Mouse (Mus musculus) kidney, postnatal 25 days (tissue): ENCODE results near the gene Rhbdd2.
A peak's percentile ranks its signal among the peaks of the same experiment; 100 is the strongest.

Experiments used
- DNase-seq, 2 experiments: peaks; one replicate each; pipeline ENCODE4 v3.0.0; 2021; ENCODE audit warnings: mixed read lengths in 2 of 2

Rhbdd2 gene

DNA sequence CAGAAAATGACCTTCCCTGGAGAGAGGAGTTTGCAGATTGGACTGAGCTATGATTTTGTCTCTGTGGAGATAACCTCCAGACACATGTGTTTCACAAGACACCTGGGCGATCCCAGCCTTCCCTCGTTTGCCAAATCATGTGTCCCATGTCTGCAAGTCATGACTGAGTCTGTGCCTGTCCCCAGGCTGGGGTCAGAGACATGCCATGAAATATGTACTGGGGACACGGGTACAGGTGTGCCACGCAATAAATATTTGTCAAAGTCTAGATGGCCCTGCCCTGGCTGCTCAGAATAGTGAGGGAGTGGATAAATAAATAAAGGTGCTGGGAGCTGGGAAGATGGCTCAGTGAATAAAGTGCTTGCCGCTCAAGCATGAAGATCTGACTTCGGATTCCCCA lies 13.6 kb downstream of the Rhbdd2 start:
- no peak for DNase-seq

DNA sequence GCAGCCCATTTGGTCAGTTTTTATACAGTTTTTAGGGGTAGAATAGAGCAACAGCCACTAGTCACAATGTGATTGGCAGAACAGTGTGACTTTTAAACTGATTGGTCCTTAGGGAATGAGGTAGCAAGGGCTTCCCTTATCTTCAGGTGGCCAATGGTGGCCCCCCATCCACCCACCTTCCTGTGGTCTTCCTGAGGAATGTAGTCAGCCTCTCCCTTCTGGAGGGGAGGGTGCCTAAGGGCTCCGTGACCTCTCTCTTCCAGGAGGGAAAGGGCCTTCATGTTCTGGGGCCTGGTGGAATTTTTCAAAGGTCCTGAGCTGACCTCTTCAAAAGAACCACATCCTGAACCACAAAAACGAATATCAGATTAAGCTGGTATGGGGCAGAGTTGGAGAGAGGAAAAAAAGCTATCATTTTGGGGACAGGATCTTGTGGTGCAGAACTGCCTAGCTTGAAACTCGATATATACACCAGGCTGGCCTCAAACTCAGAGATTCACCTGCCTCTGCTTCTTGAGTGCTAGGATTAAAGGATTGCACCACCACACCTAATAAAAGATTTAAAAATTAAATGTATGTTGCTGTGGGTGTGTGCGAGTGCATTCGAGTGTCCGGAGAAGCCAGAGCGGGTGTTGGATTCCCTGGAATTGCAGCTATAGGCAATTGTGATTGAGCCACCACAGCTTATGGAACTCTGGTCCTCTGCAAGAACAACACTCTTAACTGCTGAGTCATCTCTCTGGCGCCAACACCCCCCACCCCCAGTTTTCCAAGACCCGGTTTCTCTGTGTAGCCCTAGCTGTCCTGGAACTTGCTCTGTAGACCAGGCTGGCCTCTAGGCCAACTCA lies 16.3 kb downstream of the Rhbdd2 start:
- no peak for DNase-seq

DNA sequence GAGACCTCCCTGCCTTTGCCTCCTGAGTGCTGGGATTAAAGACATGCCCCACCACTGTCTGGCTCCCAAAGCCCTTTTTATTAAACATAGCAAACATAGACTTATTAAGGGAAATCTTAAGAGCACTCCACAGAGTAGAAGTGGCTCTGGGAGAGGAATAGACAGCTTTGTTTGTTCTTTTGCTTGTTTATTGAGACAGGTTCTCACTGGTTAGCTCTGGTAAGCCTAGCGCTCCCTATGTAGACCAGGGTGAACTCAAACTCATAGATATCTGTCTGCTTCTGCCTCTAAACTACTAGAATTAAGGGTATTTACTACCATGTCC lies 16.9 kb downstream of the Rhbdd2 start:
- DNase-seq: no peak

DNA sequence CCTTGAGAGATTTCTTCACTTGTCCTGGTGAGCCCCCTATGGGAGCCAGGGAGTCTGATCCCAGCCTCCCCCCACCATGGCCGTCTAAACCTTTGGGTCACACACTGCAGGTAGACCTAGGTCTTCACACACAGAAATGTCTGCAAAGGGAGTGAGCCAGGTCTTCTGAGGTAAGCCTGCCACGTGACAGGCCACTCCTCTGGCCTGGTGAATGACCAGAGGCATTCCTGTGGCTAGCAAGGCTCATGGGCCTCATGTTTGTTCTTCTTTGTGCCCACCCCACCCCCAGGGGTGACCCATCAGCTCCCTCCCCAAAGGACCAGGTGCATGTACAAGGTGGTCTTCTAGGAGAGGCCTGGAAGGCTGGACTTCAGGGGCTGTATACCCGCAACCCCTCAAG lies 19.1 kb downstream of the Rhbdd2 start:
- DNase-seq: no peak

DNA sequence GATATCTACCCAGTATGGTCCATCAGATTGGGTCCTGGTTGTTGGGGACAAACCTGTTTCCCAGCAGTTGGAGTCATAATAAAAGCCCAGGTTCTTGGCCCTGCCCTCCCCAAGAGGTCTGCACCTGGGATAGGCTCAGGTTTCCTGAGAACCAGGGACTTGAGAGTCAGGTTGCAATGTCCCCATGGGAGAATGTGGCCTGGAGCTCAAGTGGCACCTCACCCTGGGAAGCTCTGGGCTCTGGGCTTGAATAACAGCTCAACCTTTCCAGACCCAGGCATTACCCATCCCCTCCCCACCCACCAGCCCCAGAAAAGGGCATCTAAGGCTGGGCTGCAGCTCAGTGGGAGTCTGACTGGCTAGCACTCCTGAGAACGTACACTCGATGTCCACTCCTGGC lies 20.8 kb downstream of the Rhbdd2 start:
- no peak for DNase-seq

DNA sequence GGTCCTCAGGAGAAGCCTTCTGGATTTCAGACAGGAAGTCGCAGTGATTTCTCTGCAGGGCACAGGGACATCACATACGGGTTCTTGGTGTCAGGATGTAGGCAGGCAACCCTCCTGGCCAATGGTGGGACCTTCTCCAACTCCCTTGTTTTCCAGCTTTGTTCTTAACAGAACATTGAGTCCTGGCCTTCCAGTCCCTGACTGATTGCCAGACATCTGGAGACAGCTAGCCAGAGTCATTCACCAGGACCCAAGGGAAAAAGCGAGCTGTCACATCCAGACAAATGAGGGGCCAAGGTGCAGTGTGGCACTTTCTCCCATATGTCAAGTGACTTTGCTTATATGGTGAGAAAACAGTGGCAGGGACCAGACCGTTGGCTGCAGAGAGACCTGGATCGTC lies 23.6 kb downstream of the Rhbdd2 start:
- DNase-seq: no peak

DNA sequence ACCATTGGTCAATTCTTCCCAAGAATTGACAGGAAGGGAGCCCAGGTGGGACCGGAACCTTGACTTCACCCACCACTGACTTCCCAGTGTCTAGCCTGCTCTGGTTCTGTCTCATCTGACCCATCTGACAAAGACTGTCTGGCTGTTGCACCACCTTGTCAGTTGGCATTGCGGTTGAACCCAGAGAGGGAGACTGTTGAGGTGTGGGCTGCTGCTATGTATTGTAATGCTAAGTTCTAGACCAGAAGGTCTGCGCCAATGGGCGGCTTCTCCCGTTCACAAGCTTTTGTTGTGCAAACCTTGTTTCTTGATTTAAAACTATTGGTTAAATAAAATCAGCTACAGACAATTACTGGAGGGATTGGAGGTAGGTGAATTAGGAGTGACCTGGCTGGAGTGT lies 24.7 kb downstream of the Rhbdd2 start:
- DNase-seq: no peak

DNA sequence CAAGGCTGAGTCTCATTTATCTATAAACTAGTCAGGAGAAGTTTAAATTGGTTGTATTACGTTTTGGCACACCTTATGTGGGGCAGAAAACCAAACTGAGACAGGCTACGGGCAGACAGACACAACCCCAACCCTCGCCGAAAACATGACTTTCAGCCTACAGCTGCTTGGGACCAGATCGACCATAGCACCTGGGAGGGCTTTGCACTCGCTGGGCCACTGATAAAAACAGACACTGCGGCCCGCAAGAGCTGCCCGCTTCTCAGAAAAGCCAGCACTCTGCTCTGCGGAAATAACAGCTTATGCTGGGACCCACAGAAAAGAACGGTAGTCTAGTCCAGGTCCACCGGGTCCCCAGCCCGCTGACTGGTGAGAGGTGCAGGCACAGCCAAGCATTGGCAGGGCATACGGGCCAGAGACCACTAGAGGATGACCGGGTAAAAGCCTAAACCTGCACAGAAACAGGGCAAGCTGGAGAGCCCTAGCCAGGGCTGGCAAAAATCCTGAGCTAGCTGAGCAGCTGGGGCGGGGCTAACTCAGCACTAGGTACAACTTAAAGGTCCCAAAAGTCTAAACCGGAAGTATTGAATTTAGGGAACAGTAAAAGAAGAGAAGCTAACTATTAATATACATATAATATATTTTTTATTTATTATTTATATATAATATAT lies 25.4 kb downstream of the Rhbdd2 start:
- DNase-seq: peak; percentile 43 to 72

DNA sequence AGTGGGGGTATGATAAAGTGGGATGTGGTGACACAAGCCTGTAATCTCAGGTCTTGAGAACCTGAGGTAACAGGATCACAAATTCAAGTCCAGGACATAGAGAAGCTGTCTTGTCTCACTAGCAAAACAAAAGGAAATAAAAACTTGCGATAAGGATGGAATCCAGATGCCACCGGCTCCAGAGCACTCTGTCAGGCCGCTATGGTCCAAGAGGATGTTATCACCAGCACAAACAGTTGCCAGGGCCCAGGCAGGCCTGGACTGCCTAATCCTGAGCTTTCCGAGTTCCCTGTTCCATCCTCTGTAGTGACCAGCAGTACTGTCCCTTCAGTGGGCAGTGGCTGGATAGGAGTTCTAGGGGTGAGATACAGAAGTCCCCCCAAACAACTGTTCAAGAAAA lies 27.5 kb downstream of the Rhbdd2 start:
- DNase-seq: no peak

DNA sequence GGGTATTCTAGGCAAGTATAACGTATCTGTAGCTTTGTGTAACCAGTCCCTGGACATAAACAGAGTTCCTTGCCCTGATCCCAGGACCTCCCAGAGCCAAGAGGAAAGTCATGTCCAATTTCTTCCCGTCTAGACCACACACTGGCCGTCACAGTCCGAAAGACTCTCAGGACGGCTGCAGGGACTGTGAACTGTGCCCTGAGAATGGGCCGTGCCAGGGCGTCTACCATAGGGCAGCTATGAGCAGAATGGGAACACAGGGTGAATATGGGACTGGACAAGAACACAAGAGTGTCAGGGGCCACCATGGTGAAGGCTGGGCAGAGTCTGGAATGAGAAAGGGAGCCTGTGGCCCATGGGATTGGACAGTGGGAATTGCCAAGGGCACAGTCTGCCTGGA lies 28.1 kb downstream of the Rhbdd2 start:
- peak in 1 of 2 experiments; percentile 70 for DNase-seq

DNA sequence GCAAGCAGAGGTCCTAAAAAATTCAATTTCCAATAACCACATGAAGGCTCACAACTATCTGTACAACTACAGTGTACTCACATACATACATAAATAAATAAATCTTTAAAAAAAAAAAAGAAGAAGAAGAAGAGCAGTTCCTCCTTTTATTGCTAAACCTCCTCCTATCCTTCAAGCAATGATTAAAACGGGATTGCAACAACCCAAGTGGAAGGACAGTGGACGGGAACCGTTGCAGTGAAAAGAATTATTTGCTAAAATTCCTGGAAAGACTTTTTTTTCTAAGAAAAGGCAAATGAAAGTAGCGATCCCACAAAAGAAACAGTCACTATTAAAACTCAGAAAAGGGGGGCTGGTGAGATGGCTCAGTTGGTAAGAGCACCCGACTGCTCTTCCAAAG lies 34.5 kb downstream of the Rhbdd2 start:
- DNase-seq: no peak

DNA sequence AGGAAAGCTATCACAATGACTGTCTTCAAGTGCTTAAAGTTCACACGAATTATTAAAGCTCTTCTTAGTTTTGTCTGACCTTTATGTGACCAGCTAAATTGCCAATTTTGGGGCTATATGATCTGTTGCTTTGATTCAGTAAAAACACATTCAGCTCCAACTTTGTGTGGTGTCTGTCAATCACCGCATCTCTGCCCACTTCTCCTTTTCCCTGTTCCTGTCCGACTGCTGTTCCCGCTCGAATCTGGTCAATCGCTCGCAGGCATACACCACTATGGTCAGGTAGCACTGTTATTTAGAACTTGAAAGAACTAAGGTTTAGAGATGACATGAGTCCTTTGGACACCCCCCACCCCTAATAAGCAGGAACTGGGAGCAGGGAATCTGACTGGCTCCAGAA lies 35.7 kb downstream of the Rhbdd2 start:
- no peak for DNase-seq

DNA sequence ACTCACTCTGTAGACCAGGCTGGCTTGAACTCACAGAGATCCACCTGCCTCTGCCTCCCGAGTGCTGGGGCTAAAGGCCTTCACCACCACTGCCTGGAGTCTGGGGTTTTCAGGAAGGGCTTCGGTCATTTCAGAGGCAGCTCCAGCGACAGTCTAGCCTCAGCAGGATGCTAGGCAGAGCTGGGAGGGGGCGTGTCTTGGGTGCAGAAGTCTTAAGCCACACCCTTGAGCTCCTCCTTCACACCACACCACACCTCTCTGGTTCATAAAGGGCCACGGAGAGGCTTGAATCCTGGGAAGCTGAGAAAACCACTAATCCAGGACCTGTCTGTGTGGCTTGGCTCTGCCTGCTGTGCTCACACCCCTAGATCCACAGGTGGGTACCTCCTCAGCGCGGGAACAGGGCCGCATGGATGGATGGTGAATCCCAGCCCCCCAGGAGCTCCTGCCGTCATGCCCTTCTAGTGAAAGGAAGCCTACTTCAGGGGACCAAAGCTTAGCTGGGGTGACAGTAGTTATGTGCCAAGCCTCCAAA lies 37.4 kb downstream of the Rhbdd2 start, which contains the start of gene Por:
TSS of gene Por (plus strand) at position 293 of the 535 bp plus-strand sequence.
- peak; percentile 34 to 60 for DNase-seq

DNA sequence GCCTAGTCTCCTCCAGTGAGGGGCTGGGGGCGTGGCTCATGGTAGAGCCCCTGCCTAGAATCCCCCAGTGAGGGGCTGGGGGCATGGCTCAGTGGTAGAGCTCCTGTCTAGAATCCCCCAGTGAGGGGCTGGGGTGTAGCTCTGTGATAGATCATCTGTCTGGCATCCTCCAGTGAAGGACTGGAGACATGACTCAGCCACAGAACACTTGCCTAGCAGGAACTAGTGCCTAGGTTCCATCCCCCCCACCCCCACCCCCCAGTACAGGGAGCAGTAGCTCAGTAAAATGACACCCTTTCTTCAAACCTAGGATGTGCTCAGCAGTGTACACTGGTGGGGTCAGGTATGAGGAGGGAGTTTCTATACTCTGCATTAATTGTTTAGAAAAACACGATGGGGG lies 38.5 kb downstream of the Rhbdd2 start:
- no peak for DNase-seq

DNA sequence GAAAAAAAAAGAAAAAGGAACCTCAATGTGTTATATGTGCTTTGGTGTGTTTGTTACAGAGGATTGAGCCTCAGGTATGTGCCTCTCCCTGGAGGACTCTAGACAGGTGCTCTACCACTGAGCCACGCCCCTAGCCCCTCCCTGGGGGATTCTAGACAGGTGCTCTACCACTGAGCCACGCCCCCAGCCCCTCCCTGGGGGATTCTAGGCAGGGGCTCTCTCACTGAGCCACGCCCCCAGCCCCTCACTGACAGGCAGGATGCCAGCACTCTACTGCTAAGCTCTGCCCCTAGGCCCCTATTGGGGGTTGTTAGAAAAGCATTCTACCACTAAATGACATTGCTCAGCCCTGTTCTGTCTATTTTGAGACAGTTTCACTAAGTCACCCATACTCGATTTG lies 40.1 kb downstream of the Rhbdd2 start:
- DNase-seq: no peak

DNA sequence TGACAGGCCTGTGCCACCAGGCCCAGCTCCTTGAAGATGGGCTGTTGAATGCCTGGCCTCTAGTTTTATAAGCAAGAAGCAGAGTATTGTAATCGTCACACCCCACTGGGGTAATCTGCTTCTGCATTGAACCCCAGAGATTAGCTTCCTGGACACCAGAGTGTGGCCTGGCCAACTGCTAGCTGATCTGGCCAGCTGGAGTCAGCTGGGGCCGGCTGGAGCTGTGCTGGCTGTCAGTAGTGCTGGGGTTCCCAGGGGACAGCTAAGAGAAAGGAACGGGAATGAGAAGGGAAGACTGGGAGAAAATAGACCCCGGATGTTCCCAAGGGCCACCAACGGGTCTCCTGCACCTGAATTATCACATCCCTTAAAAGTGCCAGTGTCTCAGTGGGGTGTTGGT lies 40.6 kb downstream of the Rhbdd2 start:
- DNase-seq: peak; percentile 45 to 69

DNA sequence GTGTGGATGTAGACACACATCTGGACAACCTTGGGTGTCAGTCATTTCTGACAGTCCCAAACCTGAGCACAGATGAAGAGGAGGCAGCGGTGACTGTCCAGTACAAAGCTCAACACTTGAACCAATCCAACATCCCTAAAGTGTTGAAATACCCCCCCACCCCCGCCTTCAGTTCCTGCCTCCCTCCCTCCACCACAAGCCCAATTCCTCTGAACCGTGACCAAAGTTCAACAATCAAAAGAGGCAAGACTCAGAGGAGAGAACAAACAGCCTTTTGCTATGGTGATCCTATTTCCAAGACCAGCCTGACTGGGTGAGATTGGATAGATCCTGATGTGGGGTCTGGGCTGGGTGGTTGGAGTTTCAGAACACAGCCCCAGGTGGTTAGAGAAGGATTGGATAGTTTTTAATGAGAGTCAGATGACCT lies 41.9 kb downstream of the Rhbdd2 start:
- DNase-seq: peak; percentile 63 to 82

DNA sequence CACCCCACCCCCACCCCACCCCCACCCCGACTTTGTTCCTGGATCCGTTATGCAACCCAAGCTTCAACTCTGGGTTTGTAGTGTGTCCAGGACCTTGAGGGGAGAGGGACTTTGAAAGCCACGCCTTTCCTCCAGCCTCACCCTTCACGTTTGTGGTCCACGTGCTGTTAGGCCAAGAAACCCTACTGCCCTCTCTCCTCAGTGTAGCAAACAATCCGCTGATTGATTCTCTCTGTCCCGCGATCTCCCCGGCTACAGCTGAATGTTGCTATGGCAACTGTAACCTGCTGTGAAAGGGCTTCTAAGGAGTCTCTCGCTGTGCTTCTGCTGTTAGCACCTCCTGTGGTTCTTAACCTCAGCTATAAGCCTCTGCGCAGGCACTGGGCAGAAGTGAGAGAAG lies 42.4 kb downstream of the Rhbdd2 start:
- DNase-seq: peak; percentile 93 to 97

DNA sequence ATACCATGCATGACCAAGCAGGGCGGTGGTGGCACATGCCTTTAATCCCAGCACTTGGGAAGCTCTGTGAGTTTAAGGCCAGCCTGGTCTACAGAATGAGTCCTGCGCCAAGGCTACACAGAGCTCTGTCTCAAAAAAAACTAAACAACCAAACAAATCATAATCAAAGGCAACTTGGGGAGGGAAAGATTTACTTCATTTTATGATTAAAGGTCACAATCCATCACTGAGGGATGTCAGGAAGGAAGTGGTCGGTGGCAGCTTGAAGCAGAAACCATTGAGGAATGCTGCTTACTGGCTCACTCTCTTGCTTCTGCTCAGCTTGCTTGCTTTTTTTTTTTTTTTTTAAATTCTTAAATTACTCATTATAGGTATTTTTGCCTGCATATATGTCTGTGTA lies 44.3 kb downstream of the Rhbdd2 start:
- no peak for DNase-seq

DNA sequence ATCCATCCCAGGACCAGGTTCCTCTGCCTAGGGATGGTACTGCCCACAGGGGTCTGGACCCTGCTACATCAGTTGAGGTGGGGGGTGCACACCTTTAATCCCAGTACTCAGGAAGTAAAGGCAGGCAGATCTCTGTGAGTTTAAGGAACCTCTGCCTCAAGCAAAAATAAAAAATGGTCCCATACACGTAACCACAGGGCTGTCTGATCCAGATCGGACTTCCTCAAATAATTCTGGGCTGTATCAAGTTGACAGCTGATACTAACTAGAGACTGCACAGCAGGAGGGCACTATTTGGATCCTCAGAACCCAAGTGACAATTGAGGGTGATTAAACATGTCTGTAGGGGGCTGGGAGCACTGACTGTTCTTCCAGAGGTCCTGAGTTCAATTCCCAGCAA lies 44.8 kb downstream of the Rhbdd2 start:
- DNase-seq: no peak

DNA sequence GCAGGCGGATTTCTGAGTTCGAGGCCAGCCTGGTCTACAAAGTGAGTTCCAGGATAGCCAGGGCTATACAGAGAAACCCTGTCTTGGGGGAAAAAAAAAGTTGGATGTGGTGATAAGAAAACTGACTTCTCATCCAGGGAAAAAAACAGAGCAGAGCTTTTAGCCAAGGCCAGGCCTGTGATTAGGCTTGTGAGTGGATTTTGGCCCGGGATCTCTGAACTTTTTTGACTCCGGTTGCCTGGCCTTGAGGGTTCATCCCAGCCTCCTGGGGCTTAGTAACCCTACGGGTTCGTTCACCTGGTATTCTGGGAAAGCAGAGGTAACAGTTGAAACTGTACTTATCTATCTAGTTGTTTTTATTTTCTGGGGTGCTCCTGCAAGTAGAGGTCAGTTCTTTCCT lies 46.1 kb downstream of the Rhbdd2 start:
- DNase-seq: no peak

DNA sequence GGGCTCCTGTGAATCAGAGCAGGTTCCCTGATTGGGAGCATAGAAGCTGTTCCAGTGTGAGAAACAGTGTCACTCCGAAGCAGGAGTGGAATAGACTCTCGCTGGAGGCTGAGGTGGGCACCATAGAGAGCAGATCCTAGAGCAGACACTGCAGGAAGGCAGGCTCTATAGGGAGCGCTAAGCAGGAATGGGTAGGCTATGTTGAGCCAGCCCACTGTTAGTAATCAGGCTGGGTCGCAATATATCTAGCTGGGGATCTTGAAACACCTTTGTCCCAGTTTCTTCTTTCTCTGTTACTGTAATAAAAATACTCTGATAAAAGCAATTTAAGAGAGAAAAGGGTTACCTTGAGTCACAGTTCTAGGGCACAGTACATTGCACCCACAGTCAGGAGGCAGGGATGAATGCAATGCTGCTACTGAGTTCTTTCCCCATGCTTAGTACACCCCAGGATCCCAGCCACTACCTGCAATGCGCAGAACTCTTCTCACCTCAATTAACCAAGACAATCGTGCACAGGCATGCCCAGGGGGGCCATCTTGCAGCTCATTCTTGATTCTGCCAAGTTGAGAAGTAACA lies 48.6 kb downstream of the Rhbdd2 start:
- DNase-seq: peak in 1 of 2 experiments; percentile 19

DNA sequence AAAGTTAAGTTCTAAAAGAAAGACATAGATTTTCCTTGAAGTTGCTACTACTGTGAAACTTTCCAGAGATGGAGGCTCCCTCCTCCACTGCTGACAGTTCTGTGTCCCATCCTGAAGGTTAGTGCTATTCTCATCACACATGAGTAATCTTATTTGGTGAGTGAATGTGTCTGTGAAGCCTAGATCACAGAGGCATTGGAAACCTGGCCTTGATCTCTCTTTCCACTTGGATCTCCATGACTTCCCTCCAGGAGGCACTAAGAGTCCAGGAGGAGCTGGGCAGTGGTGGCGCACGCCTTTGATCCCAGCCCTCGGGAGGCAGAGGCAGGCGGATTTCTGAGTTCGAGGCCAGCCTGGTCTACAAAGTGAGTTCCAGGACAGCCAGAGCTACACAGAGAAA lies 49.6 kb downstream of the Rhbdd2 start:
- no peak for DNase-seq
